Mouse (Mus musculus) layer of hippocampus, adult 9-11 months (tissue): ENCODE results near the gene Gabrb3.

Source experiments
- DNase-seq: peaks from one replicate; pipeline ENCODE4 v3.0.0; 2022

The Gabrb3 gene

GRCm38 (mm10) chr7:57419392-57419791 is at the start of gene Gabrb3:
TSS of gene Gabrb3 (plus strand) at chr7:57419692.
- no peak for DNase-seq

GRCm38 (mm10) chr7:57384112-57384511 is 35.4 kb upstream of the Gabrb3 start:
- peak; percentile 30 for DNase-seq

DNA sequence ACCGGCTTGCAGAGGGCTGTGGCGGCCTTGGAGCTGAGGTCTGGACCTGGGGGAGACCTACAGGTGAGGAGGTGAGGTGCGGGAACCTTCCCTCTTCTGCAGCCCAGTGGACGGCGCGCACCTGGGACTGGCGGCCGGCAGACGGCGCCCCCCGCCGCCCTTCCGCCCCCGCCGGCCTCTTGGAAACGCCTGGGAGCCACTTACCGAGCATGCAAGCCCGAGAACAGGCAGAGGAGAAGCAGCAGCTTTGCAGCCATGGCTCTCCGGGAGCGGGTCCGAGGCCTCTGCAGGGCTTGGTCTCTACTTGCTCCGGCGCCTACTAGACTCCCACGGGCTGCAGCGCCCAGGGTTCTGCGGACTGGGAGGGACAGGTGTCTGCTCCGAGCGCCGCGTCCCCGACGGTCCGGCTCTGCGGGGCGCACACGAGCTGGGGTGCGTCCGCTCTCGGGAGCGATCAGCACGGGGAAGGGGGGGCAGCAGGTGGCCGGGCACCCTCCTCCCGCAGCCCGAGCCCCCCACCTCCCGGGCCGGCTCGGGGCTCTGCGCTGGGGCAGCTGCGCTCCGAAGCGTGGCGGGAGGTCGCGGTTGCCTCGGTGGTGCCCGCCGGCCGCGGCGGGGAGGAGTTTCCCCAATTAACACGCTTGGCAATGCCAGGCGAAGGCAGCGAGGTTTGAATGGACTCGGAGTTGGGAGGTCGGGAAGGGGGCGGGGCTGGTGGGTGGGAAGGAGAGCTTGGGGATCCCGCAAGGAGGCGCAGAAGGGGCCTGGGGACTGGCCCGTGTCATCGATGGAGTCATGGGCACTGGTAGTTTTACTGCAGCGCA is 32.8 kb upstream of the Gabrb3 start, which contains the start of gene Gabrg3:
Gabrg3 (minus strand) TSS at position 672 of the 824 bp plus-strand sequence.
- DNase-seq: peak; percentile 14

- DNase-seq: no peak
Measured at GRCm38 (mm10) chr7:57387341-57387654, 32.2 kb upstream of the Gabrb3 start.

DNA sequence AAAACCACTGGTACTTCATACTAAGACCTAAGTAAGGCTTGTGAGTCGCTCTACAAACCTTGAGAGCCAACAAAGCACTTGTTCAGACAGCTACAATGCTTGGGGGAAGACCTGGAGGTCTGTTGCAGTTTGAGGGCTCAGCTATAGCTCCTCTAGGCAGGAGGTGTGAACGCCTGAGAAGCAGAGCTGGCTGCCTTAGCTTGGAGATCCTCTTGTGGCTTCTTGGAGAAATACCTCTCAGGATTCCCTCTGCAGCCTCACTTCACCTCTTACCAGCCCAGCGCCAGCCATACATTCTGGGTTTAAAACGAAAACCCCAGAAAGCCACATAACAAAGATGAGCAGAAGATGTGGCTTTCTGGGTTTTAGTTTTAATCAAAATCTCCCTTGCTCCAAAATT is 29.4 kb upstream of the Gabrb3 start:
- no peak for DNase-seq

- no peak for DNase-seq
Measured at GRCm38 (mm10) chr7:57393551-57393950, 25.9 kb upstream of the Gabrb3 start.

DNA sequence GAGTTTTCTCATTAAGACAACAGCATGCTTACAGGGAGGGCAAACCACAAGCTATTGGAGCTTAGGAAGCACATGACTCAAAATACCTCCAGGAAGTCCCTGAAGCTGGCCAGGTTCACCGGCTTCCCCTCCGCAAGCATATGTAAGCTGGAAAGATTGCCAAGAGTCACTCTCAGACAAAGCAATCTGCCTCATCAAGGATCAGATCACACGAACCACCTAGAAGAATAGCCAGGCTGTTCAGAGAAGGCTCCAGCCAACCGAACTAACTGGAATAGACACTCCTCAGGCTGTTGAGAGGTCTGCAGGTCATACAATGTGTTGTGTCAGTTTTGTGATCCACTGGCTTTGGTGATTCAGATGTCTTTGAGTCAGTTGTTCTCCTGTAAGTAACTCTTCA is 8.3 kb upstream of the Gabrb3 start:
- no peak for DNase-seq

DNA sequence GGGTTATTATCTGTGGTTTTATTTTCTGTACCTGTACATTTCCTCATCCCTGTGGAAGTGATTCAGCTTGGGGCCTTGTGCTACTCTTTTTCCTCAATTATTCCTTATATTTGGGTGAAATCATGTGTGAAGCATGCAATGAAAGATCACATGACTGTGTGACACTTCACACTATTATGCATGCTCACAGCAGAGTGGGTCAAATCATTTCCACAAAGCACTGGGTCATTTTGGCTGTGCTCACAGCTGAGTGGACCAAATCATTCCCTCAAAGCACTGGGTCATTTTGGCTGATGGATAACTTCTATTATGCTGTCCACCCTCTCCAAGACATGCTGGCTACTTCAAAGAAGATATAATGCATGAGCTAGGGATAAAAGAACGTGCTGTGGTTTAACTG is 6.6 kb upstream of the Gabrb3 start:
- no peak for DNase-seq

DNA sequence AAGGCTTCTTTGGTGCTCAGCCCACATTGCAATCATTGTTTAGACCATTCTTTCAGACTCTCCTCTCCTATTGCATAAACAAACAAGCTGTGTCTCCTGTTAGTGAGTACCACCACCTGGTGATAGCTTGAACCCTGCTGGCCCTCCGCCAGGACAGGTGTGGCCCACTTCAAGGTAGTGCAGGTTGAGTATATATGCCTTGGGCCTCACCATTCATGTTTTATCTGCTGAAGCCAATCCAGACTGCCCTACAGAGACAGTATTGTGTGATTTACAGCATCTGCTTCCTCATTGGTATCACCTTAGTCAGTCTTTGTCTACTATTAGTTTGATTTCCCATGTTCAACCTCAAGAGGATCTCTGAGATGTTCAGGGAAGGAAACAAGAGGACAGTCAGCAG is 1.6 kb downstream of the Gabrb3 start:
- no peak for DNase-seq

GRCm38 (mm10) chr7:57422675-57423074 is 3.2 kb downstream of the Gabrb3 start:
- no peak for DNase-seq

DNA sequence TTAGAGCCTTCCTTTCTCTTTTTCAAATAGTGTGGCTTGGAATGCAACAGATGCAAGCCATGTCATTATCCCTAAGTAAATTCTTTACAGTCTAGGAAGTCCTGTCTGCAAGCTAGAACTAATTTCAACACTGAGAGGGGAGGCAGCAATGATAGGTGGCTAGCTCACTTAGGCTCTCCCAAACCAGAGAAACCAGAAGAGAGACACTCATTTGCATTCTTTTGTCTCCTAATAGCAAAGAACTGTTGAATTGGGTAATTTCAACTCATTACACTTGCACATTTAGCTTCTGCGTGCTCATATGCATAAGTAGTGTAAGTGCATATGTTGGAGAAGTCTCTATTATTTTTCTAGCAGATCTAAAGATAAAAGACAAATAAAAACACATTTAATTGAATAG is 28.7 kb downstream of the Gabrb3 start:
- DNase-seq: no peak

GRCm38 (mm10) chr7:57460354-57460753 is 40.9 kb downstream of the Gabrb3 start:
- no peak for DNase-seq

- no peak for DNase-seq
Measured at GRCm38 (mm10) chr7:57471316-57471715, 51.8 kb downstream of the Gabrb3 start.

GRCm38 (mm10) chr7:57473811-57474525 is 54.5 kb downstream of the Gabrb3 start:
- peak; percentile 64 for DNase-seq

GRCm38 (mm10) chr7:57482896-57483295 is 63.4 kb downstream of the Gabrb3 start:
- no peak for DNase-seq

- DNase-seq: no peak
Measured at GRCm38 (mm10) chr7:57486907-57487306, 67.4 kb downstream of the Gabrb3 start.

GRCm38 (mm10) chr7:57491795-57492194 is 72.3 kb downstream of the Gabrb3 start:
- peak; percentile 45 for DNase-seq

DNA sequence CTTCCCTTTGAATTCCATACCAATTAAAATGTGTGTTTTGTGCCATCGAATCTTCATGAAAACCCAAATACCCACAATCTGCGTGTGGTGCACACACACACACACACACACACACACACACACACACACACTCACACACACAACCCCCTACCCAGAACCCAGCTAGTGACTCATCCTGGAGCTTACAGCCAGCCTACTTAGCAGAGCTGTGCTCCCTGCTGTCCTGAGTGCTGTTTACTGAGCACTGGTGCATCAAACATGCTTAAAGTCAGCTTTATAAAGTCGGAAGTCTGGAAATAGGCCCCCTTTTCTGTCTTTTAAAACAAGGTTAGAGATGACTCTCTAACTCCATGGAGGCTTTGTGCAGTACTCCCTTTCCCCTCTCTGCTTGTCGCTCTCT is 83.3 kb downstream of the Gabrb3 start:
- DNase-seq: no peak

- no peak for DNase-seq
Measured at GRCm38 (mm10) chr7:57508860-57509632, 89.6 kb downstream of the Gabrb3 start.

DNA sequence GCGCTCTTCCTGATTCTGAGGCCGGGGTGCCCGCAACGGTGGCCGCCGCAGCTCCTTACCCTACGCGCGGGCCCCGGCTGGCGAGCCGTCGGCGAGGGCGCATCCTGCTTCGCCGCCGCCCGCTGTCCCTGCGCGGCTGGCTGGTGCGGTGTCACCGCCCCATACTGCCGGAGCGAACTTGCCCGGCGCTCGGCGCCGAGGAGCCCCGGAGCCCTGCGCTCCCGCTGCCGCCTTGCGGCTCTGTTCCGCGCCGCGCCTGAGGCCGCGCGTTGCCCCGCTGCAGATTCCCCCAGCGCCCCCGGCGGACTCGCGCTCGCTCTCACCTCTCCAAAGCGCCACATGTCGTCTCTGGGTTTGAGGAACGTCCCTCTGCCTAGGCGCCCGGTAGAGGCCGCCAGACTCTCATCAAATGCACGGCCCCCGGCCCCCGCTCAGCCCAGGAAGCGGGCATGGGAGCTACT is 90.2 kb downstream of the Gabrb3 start, which contains the start of gene Gabra5:
Gabra5 (minus strand) TSS at position 379 of the 461 bp plus-strand sequence.
- DNase-seq: peak; percentile 70

DNA sequence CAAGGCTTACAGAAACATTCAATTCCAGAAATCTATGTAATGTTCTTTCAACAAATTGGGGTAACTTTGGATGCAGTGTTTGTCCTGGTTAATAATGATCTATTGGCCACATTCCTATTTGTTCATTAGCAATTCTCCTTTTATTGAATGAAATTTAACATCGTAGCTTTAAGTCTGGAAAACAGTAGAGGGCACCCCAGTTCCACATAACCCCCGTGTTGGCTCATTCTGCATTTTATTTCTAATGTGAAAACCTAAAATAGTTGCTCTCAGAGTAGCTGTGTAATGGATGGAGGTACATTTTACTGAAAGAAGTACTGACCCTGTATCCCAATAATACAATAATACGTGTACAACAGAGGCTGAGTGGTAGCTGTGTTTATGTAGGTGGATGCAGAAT is 93.5 kb downstream of the Gabrb3 start:
- DNase-seq: peak; percentile 41

DNA sequence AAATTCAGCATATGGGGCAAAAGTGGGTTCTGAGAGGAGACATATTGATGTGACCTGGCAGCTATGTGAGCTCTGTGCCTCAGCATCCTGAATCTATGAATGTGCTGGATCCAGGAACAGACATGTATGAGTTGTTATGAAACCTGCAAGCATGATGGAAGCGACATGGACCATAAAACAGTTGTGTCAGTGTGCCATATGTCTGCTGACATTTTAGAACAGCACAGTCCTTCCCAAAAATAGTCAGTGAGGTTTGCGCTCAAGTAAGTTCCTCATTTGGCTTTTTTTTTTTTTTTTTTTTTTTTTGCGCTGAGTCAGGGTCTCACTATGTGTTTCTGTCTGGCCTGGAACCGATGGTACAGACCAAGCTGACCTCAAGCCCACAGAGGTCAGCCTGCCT is 110.0 kb downstream of the Gabrb3 start:
- DNase-seq: peak; percentile 21

GRCm38 (mm10) chr7:57529954-57530353 is 110.5 kb downstream of the Gabrb3 start:
- no peak for DNase-seq
